Mouse (Mus musculus) thymus, adult 18-20 months (tissue): Measurements from ENCODE around the gene Iqch.

ENCODE experiments used
- DNase-seq, 2 experiments: peaks; one replicate each; pipeline ENCODE4 v3.0.0; 2022; ENCODE audit warnings: mixed read lengths in 2 of 2

Iqch gene

DNA sequence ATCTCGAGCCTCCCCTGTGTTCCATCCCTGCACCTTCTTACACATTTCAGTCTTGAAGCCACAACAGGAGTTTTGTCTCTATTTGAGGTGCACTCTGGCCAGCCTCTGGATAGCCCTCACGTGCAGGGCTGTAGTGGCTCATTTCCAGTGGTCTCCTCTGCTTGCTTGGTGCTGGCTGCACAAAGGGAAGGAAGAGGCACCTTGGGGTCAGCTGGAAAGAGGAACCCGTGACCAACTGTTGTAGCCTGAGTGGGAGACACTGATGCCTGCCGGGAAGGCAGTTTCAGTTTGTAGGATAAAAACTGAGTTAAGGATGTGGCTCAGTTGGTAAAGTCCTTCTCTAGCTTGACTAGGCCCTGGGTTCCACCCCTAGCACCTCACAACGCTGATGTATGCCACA lies 9.7 kb upstream of the Iqch start:
- DNase-seq: no peak

DNA sequence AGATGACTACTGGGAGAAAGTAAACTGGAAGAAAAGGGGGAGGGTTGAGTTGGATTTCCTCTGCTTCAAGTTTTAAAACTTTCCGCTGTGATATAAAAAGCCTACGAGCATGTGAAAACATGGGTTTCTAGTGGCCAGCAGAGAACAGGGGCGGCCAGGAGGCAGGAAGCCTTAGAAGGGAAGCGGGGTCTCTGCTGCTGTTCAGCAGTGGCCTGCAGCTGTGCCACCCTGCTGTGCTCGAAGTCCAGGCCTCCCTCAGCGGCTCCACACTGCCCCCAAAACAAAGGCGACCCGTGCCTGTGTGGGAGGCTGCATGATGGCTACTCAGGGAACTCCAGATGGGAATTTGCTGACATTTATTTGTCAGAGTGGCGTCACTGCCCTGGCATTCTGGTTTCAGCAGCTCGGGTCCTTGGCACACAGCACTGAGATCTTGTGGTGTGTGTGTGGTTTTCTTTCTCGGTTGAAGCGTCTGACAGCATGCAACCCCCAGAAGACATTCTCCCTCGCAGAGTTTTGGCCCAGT lies 8.6 kb upstream of the Iqch start:
- DNase-seq: peak in 1 of 2 experiments; percentile 30

GRCm38 (mm10) chr9:63610231-63610630 lies 7.9 kb upstream of the Iqch start:
- no peak for DNase-seq

DNA sequence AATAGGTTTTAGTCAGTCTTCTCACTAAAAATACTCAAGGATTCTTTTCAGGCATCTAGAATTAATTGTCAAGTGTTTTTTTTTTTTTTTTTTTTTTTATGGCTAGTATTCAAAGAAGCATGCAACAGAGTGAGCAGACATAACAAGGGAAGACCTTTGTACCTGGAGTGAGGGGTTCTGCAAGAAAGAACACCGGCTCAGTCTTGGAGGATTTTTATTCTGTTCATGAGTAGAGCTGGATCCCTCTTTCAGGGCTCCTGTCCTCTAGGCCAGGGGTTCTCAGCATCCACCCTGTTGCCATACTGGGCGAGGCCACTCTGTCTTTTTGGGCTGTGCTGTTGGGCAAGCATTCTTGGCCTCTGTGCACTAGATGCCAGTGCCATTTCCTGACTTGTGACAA lies 7.5 kb upstream of the Iqch start:
- no peak for DNase-seq

GRCm38 (mm10) chr9:63609246-63609645 lies 7.0 kb upstream of the Iqch start:
- no peak for DNase-seq

- no peak for DNase-seq
These were observed 5.7 kb upstream of the Iqch start for GRCm38 (mm10) chr9:63608006-63608405.

- no peak for DNase-seq
These were observed 4.3 kb upstream of the Iqch start for GRCm38 (mm10) chr9:63606594-63606993.

- DNase-seq: peak; percentile 24 to 47
These were observed 1.6 kb upstream of the Iqch start for GRCm38 (mm10) chr9:63603849-63604248.

GRCm38 (mm10) chr9:63596660-63597059 lies 5.6 kb downstream of the Iqch start:
- DNase-seq: no peak

DNA sequence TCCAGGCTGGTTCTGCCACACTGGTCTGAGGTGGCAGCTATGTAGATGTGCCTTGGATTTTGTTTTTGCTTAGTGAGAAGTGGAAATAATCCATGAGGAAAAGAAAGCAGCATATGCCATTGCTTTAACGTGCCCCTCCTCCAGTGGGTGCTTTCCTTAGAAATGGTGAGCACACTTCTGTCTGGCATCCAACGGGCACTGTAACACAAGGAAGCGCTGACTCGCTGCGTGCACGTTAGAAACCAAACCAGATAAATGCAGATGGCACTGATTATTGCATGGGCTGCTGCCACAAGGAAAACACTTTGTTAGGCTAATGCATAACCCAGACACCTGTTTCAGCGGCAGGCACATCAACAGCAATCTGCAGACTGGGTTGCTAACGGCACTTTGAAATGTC lies 6.6 kb downstream of the Iqch start:
- DNase-seq: no peak

GRCm38 (mm10) chr9:63595032-63595431 lies 7.3 kb downstream of the Iqch start:
- DNase-seq: no peak

DNA sequence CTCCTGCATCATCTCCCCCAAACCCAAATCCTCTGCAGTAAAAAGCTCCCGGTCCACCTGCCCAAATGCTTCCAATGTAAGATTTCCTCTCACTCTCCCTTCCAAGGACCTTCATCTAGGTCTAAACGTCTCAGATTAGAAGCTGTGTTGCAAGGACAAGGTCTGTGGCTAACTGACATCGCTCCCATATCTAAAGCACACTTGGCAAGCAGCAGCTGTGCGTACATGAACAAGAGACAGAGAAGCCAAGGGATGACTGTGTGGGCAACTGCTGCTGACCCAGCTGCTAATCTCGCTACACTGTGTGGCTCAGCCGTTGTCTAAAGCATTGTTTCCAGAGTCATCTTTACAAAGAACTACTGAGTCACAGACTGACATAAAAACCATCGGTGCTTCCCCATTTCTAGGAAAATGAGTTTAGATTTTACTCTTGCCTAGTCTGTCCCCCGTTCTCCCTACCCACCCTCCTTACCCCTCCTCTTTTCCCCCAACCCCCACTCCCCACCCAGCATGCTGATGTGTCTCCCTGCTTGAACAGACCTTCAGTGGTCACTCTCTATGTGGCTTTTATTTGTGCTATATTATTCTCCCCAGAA lies 10.5 kb downstream of the Iqch start:
- no peak for DNase-seq

- no peak for DNase-seq
These were observed 11.7 kb downstream of the Iqch start for GRCm38 (mm10) chr9:63590592-63590991.

GRCm38 (mm10) chr9:63589209-63589608 lies 13.1 kb downstream of the Iqch start:
- DNase-seq: no peak

DNA sequence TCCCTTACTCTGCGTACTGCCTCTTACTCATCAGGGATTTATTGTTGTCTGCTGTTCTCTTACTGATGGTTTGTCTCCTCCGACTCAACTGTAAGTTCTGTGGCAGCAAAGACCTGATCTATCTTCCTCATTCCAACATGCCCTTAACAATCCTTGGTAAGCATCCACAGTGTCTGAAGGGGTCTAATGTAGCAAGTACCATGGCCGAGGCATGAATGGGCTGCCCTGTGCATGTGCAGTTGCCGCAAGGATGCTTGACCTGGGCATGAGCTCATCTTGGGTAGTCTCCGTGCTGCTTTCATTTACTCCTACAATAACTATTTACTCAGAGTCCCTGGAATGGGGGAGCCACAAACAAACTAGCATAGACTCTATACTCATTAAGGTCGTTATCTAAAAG lies 17.0 kb downstream of the Iqch start:
- no peak for DNase-seq

- DNase-seq: no peak
These were observed 20.5 kb downstream of the Iqch start for GRCm38 (mm10) chr9:63581778-63582177.

DNA sequence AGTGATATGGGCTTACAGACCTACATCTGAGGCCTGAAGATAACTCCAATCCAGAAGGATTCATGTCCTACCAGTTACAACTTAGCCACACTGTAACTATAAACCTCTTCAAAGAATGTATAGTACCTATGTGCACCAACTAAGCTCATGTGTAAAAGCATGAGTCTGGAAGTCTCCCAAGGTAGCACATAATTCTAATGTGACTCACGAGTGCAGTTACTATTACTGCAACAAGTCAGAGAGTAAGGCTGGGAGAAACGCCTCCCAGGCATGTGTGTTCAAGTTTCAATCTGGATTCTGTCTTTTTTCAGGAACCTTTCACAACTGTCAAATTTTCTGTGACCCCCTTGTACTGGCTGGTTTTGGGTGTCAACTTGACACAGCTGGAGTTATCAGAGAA lies 22.2 kb downstream of the Iqch start:
- DNase-seq: no peak

DNA sequence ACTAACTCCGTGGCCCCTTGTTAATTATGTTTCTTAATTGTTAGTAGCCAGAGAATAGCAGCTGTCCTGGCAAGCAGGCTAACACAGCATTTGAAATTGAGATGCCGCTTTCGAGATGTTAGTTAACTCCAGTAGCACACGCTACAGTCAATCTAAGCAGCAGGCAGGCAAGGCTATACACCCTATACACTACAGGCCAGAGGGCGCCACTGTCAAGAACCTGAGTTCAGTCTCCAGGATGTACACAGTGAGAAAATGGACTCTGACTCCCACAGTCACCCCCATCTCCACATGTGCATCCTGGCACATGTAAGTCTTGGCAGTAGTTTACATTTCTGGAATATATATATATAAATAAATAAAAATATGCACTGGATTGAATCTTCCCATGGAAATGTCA lies 22.6 kb downstream of the Iqch start:
- DNase-seq: no peak

- DNase-seq: no peak
These were observed 24.8 kb downstream of the Iqch start for GRCm38 (mm10) chr9:63577469-63577868.

DNA sequence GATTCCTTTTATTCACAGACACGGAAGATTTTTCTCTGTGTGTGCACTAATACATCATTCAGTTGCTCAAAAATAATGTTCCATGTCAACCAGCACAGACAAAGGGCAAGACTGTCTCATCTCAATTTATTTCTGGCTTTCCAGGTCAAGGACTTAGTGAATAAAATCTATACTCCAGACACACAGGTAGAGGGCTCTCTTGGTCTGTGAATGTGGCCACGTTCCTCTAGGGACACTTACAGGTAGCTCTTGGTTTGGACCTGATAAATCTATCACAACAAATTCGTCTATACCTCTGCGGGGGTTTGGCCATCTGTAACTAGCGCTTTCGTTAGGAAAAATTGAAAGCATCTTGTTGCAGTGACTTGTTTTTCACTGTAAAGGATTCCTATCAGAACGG lies 29.4 kb downstream of the Iqch start:
- no peak for DNase-seq

DNA sequence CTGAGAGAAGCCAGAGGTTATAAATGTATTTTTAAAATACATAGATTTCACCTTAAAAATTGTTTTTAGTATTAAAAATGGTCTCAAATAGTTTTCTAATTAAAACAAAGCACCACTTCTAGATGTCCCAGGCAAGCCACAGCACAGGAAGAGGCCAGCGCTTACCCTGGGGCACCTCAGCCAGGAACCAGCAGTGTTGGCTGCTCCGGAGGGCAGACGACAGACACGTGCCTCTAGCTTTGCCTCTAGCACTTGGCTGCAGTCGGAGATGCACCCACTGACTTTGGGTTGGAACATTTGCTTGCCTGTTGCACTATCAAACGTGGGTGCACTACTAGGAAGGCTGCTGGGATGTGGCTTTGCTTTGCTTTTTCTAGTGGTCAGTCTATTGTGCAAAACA lies 30.4 kb downstream of the Iqch start:
- no peak for DNase-seq

- no peak for DNase-seq
These were observed 33.5 kb downstream of the Iqch start for GRCm38 (mm10) chr9:63568808-63569207.

GRCm38 (mm10) chr9:63568314-63568713 lies 34.0 kb downstream of the Iqch start:
- DNase-seq: no peak

GRCm38 (mm10) chr9:63563436-63563835 lies 38.9 kb downstream of the Iqch start:
- no peak for DNase-seq

- no peak for DNase-seq
These were observed 40.4 kb downstream of the Iqch start for GRCm38 (mm10) chr9:63561931-63562330.
